19 mouse cellular contexts compared by ENCODE assay signal in genomic region chr17:83086703-83087102, GRCm38 (mm10).
A peak's percentile ranks its signal among the peaks of the same experiment; 100 is the strongest.
DNase-seq lines count a peak whose midpoint lies in the region; ATAC-seq and TF ChIP-seq lines count a peak whose summit lies in the region.
"Had no signal": no experiment of that assay in that cellular context is flagged by ENCODE, and none has a peak within 500 bp of the region (broad histone marks: within the 10 kb centered on the region; RNA-seq: fewer than 3 reads in every experiment).

No protein-coding gene starts in this region.

- H3K4me2 ChIP-seq in hindbrain, postnatal 0 days (ENCODE audit: low read depth, low read length) = no peak overlapping the region
- no peak overlapping the region for H3K4me2 ChIP-seq in hindbrain, embryonic 13.5 days
- no peak overlapping the region for H3K4me2 ChIP-seq in liver, postnatal 0 days (ENCODE audit: low read depth, low read length)
- no peak overlapping the region for H3K4me2 ChIP-seq in liver, embryonic 11.5 days
- no peak overlapping the region for H3K4me2 ChIP-seq in forebrain, embryonic 14.5 days (ENCODE audit: low read length)
- H3K4me2 ChIP-seq: forebrain, embryonic 13.5 days; stomach, embryonic 15.5 days had no signal

- TF ChIP-seq EP300 in liver, postnatal 0 days (IDR thresholded peaks at IDR 0.05; ENCODE audit: low read depth) = no peak

- H3K9me3 ChIP-seq in hindbrain, postnatal 0 days (ENCODE audit: low read length) = no peaks in the 10 kb centered on the region
- no peaks in the 10 kb centered on the region for H3K9me3 ChIP-seq in hindbrain, embryonic 13.5 days
- H3K9me3 ChIP-seq in liver, postnatal 0 days (ENCODE audit: low read length) = 0 out of 2 replicates have a peak, but pooled peaks cover 3% of the 10 kb centered on the region
- H3K9me3 ChIP-seq in liver, embryonic 11.5 days (ENCODE audit: control insufficient read depth, low read length) = no peaks in the 10 kb centered on the region
- H3K9me3 ChIP-seq in forebrain, embryonic 14.5 days (replicated peaks; ENCODE audit: control insufficient read depth, low read length) = no peaks in the 10 kb centered on the region
- H3K9me3 ChIP-seq: stomach, embryonic 15.5 days had no signal

- no peak for ATAC-seq in hindbrain, postnatal 0 days
- no peak for ATAC-seq in hindbrain, embryonic 13.5 days (ENCODE audit: low FRiP score)
- ATAC-seq in liver, postnatal 0 days = no peak
- ATAC-seq in liver, embryonic 11.5 days (replicated peaks; ENCODE audit: low FRiP score) = no peak
- no peak for ATAC-seq in forebrain, embryonic 14.5 days
- ATAC-seq: midbrain, embryonic 16.5 days had no signal

- no peaks in the 10 kb centered on the region for H3K27me3 ChIP-seq in hindbrain, postnatal 0 days (ENCODE audit: insufficient read depth, low read length)
- H3K27me3 ChIP-seq in hindbrain, embryonic 13.5 days = 0 out of 2 replicates have a peak, but pooled peaks cover 3% of the 10 kb centered on the region
- no peaks in the 10 kb centered on the region for H3K27me3 ChIP-seq in liver, postnatal 0 days (ENCODE audit: insufficient read depth, low read length)
- H3K27me3 ChIP-seq in liver, embryonic 11.5 days (replicated peaks; ENCODE audit: control insufficient read depth, insufficient read depth, low read length) = no peaks in the 10 kb centered on the region
- no peaks in the 10 kb centered on the region for H3K27me3 ChIP-seq in forebrain, embryonic 14.5 days (replicated peaks; ENCODE audit: control insufficient read depth, insufficient read depth, low read length)
- H3K27me3 ChIP-seq: forebrain, embryonic 13.5 days; stomach, embryonic 15.5 days had no signal

- H3K4me3 ChIP-seq in hindbrain, postnatal 0 days (ENCODE audit: low read length) = no peak overlapping the region
- no peak overlapping the region for H3K4me3 ChIP-seq in hindbrain, embryonic 13.5 days
- no peak overlapping the region for H3K4me3 ChIP-seq in liver, postnatal 0 days (ENCODE audit: low read depth, low read length)
- no peak overlapping the region for H3K4me3 ChIP-seq in liver, embryonic 11.5 days (ENCODE audit: low read depth, low read length)
- no peak overlapping the region for H3K4me3 ChIP-seq in forebrain, embryonic 14.5 days (ENCODE audit: low read depth, low read length)
- H3K4me3 ChIP-seq: embryonic facial prominence, embryonic 10.5 days; forebrain, embryonic 13.5 days; megakaryocyte, embryonic 14.5 days; stomach, embryonic 15.5 days had no signal

- no peak overlapping the region for H3K27ac ChIP-seq in hindbrain, postnatal 0 days
- H3K27ac ChIP-seq in hindbrain, embryonic 13.5 days = no peak overlapping the region
- no peak overlapping the region for H3K27ac ChIP-seq in liver, postnatal 0 days (ENCODE audit: low read depth)
- no peak overlapping the region for H3K27ac ChIP-seq in liver, embryonic 11.5 days (ENCODE audit: low read depth, low read length)
- H3K27ac ChIP-seq in forebrain, embryonic 14.5 days (ENCODE audit: low read depth, low read length) = no peak overlapping the region
- H3K27ac ChIP-seq: embryonic facial prominence, embryonic 10.5 days; forebrain, embryonic 13.5 days; stomach, embryonic 15.5 days had no signal

- no peak overlapping the region for H3K9ac ChIP-seq in hindbrain, postnatal 0 days (replicated peaks; ENCODE audit: low read length)
- no peak overlapping the region for H3K9ac ChIP-seq in hindbrain, embryonic 13.5 days
- H3K9ac ChIP-seq in liver, postnatal 0 days (replicated peaks) = no peak overlapping the region
- no peak overlapping the region for H3K9ac ChIP-seq in liver, embryonic 11.5 days (ENCODE audit: low read depth, low read length)
- H3K9ac ChIP-seq in forebrain, embryonic 14.5 days (ENCODE audit: low read length) = no peak overlapping the region
- H3K9ac ChIP-seq: forebrain, embryonic 13.5 days; stomach, embryonic 15.5 days had no signal

- no peaks in the 10 kb centered on the region; the same call in 1 of the 2 replicates for H3K4me1 ChIP-seq in hindbrain, postnatal 0 days (ENCODE audit: insufficient read depth, low read length)
- 0 out of 2 replicates have a peak, but pooled peaks cover 3% of the 10 kb centered on the region for H3K4me1 ChIP-seq in hindbrain, embryonic 13.5 days (replicated peaks)
- no peaks in the 10 kb centered on the region; the same call in 1 of the 2 replicates for H3K4me1 ChIP-seq in liver, postnatal 0 days (ENCODE audit: insufficient read depth)
- H3K4me1 ChIP-seq in liver, embryonic 11.5 days (replicated peaks; ENCODE audit: control insufficient read depth, insufficient read depth, low read length) = 0 out of 2 replicates have a peak, but pooled peaks cover 2% of the 10 kb centered on the region
- peaks cover 2% of the 10 kb centered on the region; the same call in 1 of the 2 replicates for H3K4me1 ChIP-seq in forebrain, embryonic 14.5 days (ENCODE audit: control insufficient read depth, insufficient read depth, low read length)
- H3K4me1 ChIP-seq: megakaryocyte, embryonic 14.5 days had no signal

- WGBS in hindbrain, postnatal 0 days = 71% methylated on average over 2 of the region's 2 CpGs
- 86% methylated on average over 2 of the region's 2 CpGs for WGBS in hindbrain, embryonic 13.5 days
- WGBS in liver, postnatal 0 days (ENCODE audit: insufficient replicate concordance) = 77% methylated on average over 2 of the region's 2 CpGs
- WGBS in liver, embryonic 11.5 days = 62% methylated on average over 2 of the region's 2 CpGs
- 74% methylated on average over 2 of the region's 2 CpGs for WGBS in forebrain, embryonic 14.5 days

- TF ChIP-seq POLR2A in brain, embryonic 14.5 days (IDR thresholded peaks at IDR 0.05; ENCODE audit: borderline replicate concordance, extremely low read depth, insufficient read depth, insufficient read length, poor library complexity, severe bottlenecking) = no peak

- peak; percentile 29; the same call in 1 of the 2 replicates for TF ChIP-seq CTCF in hindbrain, postnatal 0 days (IDR thresholded peaks at IDR 0.05; ENCODE audit: low read depth)
- peak; percentile 48 for TF ChIP-seq CTCF in liver, postnatal 0 days (IDR thresholded peaks at IDR 0.05; ENCODE audit: low read depth)
- TF ChIP-seq CTCF in brain, embryonic 14.5 days (IDR thresholded peaks at IDR 0.05; ENCODE audit: borderline replicate concordance, extremely low read depth, insufficient read depth, insufficient read length) = peak; percentile 30; the same call in 1 of the 2 replicates

- no peak for DNase-seq in hindbrain, postnatal 0 days (ENCODE audit: low spot score)
- DNase-seq in liver, postnatal 0 days = no peak
- DNase-seq in liver, embryonic 11.5 days (ENCODE audit: low spot score) = no peak
- DNase-seq in ES-CJ7 (ENCODE audit: low read depth, low spot score) = peak; percentile 17
- DNase-seq in brain, embryonic 14.5 days (ENCODE audit: low read depth) = no peak
- DNase-seq in cerebellum, postnatal 25 days = no peak
- no peak for DNase-seq in forebrain, embryonic 14.5 days (ENCODE audit: low spot score)
- DNase-seq: cerebellum, adult 11 months; cerebellum, postnatal 36 days; heart, adult 11 months; kidney, postnatal 10 days; lung, postnatal 10 days; spleen, adult 18-20 months had no signal

- no peaks in the 10 kb centered on the region for H3K36me3 ChIP-seq in hindbrain, postnatal 0 days (ENCODE audit: insufficient read depth, low read length)
- H3K36me3 ChIP-seq in hindbrain, embryonic 13.5 days = no peaks in the 10 kb centered on the region
- no peaks in the 10 kb centered on the region for H3K36me3 ChIP-seq in liver, postnatal 0 days (replicated peaks; ENCODE audit: insufficient read depth, low read length)
- no peaks in the 10 kb centered on the region for H3K36me3 ChIP-seq in liver, embryonic 11.5 days (ENCODE audit: control insufficient read depth, insufficient read depth, low read length)
- H3K36me3 ChIP-seq in forebrain, embryonic 14.5 days (ENCODE audit: control insufficient read depth, insufficient read depth, low read length) = no peaks in the 10 kb centered on the region
- H3K36me3 ChIP-seq: embryonic facial prominence, embryonic 10.5 days; stomach, embryonic 15.5 days had no signal
